ENCODE assay signal across 18 mouse cellular contexts in the genomic region with DNA sequence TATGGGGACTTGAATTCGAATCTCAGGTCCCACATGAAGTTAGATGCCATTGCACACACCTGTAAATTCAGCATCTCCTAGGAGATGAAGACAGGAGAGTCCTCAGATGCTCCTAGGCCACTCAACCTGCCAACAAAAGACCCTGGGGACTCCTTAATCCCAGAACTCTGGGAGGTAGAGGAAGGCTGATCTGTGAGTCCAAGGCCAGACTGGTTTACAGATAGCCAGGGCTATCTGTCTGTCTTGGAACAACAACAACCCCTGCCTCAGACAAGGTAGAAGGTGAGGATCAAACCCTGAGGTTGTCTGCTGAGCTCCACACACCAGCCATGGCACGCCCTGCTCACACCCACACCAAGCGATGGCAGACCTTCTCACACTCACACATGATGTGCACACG. TPM values are rescaled to one million over a fixed set of nuclear protein-coding genes. Genes with fewer than 3 reads are reported as not detected.
"Had no signal": no experiment of that assay in that cellular context is flagged by ENCODE, and none has a peak within 500 bp of the region (broad histone marks: within the 10 kb centered on the region; RNA-seq: fewer than 3 reads in every experiment).

No protein-coding gene starts in this region.

- H3K27me3 ChIP-seq: kidney, embryonic 15.5 days; limb, embryonic 15.5 days; liver, embryonic 12.5 days; neural tube, embryonic 12.5 days had no signal

- H3K27ac ChIP-seq: kidney, embryonic 15.5 days; limb, embryonic 15.5 days; liver, embryonic 12.5 days; midbrain, embryonic 10.5 days; neural tube, embryonic 12.5 days; stomach, postnatal 0 days had no signal

- DNase-seq: kidney, postnatal 14 days; lung, embryonic 14.5 days; lung, postnatal 10 days; lung, postnatal 4 days; midbrain, embryonic 14.5 days; thymus, adult 2 months; thymus, postnatal 25 days had no signal

- H3K4me2 ChIP-seq: kidney, embryonic 15.5 days; limb, embryonic 15.5 days; lung, embryonic 14.5 days; neural tube, embryonic 12.5 days had no signal

- H3K9ac ChIP-seq: kidney, embryonic 15.5 days; limb, embryonic 15.5 days; liver, embryonic 12.5 days; lung, embryonic 14.5 days; neural tube, embryonic 12.5 days had no signal

- H3K4me3 ChIP-seq: kidney, embryonic 15.5 days; limb, embryonic 15.5 days; liver, embryonic 12.5 days; midbrain, embryonic 10.5 days; neural tube, embryonic 12.5 days had no signal

- H3K4me1 ChIP-seq: kidney, embryonic 15.5 days; limb, embryonic 15.5 days; midbrain, embryonic 10.5 days; neural tube, embryonic 12.5 days had no signal

- H3K9me3 ChIP-seq: kidney, embryonic 15.5 days; limb, embryonic 15.5 days; liver, embryonic 12.5 days; midbrain, embryonic 10.5 days; neural tube, embryonic 12.5 days had no signal

- H3K36me3 ChIP-seq: kidney, embryonic 15.5 days; limb, embryonic 15.5 days; liver, embryonic 12.5 days; midbrain, embryonic 10.5 days; neural tube, embryonic 12.5 days had no signal

RNA-seq across cellular contexts. Expression of gene Fabp1, which starts 59.5 kb away (rescaled TPM):
- total RNA-seq: layer of hippocampus, postnatal 25 days; left cerebral cortex, adult 8-10 months; left cerebral cortex, postnatal 36 days; megakaryocyte, adult 5-6 weeks; neutrophil, adult 5-6 weeks had no signal
- polyA plus RNA-seq: lung, embryonic 14.5 days; midbrain, embryonic 10.5 days; midbrain, embryonic 14.5 days; neural tube, embryonic 12.5 days had no signal
